Mouse (Mus musculus): Measurements from ENCODE around the gene Axdnd1.
A peak's percentile ranks its signal among the peaks of the same experiment; 100 is the strongest.

The Axdnd1 gene

DNA sequence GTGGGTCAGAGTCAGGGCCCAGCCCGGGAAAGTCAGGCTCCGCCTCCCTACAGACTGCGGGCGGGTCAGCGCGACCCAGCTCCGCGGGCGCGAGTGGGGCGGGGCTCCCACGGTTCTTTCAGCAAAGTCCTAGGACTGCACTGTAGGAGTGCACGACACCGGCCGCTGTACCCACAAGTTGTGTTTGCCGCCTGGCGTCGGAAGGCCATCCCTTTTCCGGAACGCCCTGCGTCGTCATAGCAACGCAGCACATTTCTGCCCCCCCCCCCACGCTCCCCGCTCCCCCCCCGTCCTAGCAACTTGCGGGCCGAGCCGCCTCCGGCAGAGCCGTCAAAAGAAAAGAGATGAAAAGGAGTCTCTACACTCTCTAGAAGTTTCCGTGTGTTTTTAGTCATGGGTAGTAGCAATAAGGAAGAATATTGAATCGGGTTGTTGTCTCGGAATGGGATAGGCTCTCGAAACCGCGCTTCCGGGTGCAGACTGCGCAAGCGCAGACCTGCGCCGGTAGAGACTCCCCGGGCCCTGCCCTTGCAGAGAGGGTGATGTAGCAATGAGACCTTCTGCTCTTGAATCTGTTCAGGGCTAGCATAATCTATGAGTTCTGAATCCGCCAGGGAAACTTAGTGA, at the start of gene Axdnd1:
Axdnd1 (minus strand) TSS at position 489 of the 627 bp plus-strand sequence.
- DNase-seq (ENCODE audit: low spot score): peak; percentile 92

DNA sequence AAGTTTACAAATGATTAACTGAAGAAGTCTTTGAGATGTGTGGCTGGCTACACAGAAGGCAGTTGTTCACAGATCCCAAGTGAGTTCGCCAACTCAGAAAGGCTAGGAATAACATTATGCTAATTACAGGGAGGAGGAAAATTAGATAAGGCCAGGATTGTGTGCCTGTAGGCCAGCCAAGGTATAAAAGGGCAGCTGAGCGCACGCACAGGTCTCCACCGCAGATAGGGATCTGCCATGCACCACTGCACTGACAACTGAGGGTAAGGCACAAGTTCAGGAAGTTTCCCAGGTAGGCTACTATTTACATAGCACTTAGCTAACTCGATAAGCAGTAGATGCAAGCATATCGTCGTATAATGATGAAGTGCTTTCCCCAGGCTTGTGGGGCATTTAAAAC, 49.6 kb upstream of the Axdnd1 start:
- no peak for DNase-seq (ENCODE audit: low spot score)

DNA sequence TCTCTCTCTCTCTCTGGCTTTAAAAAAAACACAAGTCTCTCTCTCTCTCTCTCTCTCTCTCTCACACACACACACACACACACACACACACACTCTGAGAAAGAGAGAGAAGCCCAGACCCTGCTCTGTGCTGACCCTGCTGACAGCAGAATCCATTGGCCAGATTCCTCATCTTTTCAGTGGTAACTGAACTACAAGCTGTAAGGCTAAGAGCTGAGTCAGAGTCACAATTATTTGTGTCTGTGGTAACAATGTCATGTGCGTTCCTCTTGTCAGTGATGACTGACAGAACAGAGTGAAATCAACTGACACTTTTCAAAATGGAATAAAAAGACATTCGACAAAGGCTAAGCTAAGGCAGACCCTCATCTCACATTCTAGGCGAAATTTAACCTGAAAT, 47.6 kb upstream of the Axdnd1 start:
- DNase-seq (ENCODE audit: low spot score): no peak

DNA sequence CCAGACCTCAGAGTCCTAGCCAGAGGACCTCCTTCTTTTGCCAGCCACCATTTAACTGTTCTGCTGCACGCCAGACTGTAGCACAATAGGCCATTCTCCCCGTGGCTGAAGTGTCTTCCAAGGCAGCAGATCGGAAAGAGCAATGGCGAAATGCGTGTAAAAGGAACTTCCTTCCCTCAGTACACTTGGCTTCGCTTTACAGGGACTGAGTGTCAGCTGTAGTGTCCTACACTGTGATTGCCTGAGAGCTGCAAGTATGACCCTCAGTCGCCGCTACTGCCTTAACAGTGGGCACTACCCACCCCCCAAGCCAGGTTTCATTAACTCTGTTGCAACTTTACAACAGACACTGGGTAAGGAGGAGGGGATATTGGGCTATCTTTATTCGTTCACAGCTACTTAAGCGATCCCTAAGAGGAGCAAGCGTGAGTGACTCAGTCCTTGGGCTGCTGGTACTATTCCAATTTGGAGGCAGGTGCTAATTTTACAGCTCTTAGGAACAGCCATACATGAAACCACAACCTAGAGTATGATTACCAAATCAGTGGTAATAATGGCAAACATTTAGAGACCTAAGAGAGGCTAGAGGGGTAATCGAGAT, 46.8 kb upstream of the Axdnd1 start:
- DNase-seq (ENCODE audit: low spot score): no peak

DNA sequence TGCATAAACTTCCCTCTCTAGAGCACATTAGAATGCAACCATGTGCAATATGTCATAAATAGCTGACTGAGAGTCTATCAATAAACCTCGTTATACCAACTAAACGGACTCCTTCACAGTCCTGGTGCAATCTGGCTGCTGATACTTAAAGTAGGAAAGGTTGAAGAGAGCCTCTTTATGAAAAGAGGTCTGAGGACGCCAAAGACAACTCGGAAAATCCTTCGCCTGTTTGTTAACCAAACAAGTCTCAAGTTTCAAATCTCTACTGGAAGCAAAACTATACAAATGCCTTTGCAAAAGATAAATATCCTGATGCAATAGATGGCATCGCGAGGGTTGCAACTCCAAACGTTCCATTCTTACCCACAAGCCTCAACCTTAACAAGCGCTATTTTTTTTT, 44.0 kb upstream of the Axdnd1 start:
- DNase-seq (ENCODE audit: low spot score): no peak

DNA sequence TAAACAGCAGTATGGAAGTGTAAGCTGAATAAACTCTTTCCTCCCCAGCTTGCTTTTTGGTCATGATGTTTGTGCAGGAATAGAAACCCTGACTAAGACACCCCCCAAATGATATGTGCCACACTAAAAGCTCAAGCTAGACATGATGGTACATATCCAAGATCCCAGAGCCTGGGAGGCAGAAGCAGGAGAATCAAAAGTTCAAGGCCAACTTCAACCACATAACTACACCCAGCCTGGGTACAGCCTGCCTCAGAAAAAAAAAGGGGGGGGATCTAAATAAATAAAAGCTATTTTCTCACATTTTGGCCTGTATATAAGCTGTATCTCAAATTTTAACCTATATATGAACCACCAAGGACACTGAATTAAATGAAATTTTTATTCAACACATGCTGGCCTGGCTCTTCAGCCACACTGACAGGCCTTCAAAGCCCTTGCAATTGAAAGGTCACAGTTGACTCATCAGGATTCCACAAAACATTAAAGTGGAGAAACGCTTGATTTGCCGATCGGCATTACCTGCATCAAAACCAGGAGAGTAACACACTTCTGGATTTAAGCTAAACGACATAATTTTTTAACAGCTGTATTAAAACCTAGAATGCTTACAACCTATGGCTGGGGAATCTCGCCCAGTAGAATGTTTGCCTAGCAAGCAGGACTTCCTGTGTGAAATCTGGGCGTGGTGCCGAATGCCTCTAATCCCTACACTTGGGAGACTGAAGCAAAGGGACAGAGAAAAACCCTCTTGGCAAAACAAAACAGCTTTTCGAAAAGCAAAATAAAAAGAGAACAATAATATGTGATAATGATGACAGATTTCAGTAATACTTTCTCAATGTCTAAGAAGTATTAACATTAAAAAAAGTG, 43.3 kb upstream of the Axdnd1 start:
- no peak for DNase-seq (ENCODE audit: low spot score)

GRCm38 (mm10) chr1:156462273-156462991, 41.5 kb upstream of the Axdnd1 start:
- no peak for DNase-seq (ENCODE audit: low spot score)

- no peak for DNase-seq (ENCODE audit: low spot score)
Observed at GRCm38 (mm10) chr1:156461036-156461435, 40.1 kb upstream of the Axdnd1 start.

DNA sequence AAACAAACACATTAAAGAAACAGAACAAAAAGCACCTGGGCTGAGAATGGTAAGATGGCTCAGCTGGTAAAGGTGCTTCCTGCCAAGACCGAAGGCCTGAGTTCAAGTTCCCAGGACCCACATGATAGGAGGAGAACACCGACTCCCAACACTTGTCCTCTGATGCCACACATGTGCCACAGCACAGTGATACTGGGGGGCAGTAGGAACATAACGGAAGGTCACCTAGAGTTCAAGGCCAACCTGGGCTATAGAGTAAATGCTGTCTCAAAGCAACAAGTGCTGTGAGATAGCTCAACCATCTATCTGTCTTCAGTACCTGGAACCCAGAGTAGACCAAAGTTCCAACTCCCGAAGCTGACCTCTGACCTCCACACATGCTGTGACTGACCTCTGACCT, 39.3 kb upstream of the Axdnd1 start:
- DNase-seq (ENCODE audit: low spot score): no peak

- DNase-seq (ENCODE audit: low spot score): peak; percentile 38
Observed at GRCm38 (mm10) chr1:156459690-156460089, 38.7 kb upstream of the Axdnd1 start.

DNA sequence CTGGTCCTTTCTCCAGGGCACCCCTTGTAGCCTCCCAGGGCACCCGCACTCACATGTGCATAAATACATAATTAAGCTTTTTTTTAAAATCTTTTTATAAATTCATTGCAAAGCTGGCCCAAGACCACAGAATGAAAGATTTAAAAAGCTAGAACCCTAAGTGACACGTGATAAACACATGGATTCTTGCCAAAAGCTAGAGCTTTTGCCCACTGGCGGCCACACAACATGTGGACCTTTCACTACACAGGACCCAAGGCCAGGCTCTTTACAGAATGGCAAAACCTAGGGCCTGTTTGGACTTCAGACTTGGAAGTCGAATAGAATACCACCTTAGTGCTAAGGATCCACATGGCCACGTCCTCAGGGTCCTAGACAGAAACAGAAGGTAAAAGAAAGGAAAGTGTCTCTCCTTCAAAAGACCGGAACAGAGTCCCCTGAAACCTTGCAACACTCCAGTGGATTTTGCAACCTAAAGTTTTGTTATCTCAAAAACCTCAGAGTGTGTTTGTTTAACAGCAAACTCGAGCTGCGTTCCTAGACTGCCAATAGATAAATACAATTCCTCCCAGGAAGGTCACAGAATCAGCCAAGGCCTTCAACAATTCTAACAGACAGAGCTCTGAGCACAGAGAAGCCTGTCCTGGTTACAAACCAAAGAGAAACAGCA, 37.6 kb upstream of the Axdnd1 start:
- no peak for DNase-seq (ENCODE audit: low spot score)

- DNase-seq (ENCODE audit: low spot score): no peak
Observed at GRCm38 (mm10) chr1:156455005-156455758, 34.2 kb upstream of the Axdnd1 start.

GRCm38 (mm10) chr1:156454384-156454783, 33.4 kb upstream of the Axdnd1 start:
- DNase-seq (ENCODE audit: low spot score): no peak

DNA sequence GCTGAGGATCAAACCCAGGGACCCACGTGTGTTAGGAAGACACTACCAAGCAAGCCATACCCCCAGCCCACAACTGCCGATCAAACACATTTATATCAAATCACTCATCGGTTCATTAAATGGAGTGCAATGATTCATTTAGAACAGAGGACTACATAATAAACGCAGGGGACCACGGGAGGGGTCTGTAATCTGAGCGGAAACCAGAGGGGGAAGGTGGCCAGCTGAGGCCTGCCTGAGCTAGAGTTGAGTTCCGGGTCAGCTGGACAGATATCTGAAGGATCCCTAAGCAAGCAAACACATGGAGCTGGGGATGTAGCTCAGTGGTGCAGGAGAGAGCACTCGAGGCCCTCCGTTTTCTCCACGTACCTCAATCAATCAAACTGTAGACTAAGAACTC, 32.9 kb upstream of the Axdnd1 start:
- no peak for DNase-seq (ENCODE audit: low spot score)

DNA sequence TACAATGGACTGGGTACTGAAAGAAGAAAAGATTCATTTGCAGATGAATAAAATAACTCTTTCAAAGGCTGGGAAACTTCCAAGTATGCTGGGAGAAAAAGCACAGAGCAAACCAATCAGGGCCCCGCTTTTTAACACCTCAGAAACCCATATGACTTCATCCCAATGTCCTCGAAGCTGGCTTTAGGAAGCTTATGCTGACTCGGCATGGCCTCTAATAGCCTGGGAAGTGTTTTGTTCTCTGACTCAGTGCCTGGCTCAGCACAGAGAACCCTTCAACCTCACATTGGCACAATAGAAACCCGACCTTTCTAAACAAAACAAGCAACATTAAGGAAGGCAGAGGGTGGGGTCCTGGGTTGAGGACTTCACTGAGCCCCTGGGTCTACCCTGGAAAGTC, 29.5 kb upstream of the Axdnd1 start:
- no peak for DNase-seq (ENCODE audit: low spot score)

DNA sequence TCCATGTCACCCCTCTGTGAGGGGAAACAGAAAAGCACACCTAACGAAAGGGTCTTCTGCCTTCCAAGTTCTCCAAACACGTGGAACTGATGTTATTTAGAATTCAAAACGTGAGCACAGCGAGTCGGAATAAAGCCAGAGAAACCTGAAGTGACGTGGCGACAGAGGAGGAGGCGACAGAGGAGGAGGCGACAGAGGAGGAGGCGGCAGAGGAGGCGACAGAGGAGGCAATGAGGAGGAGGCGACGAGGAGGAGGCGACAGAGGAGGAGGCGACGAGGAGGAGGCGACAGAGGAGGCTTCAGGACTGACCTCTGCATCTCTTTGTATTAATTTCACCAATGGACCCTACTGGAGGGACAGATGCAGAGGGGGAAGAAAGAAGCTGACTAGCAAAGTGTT, 28.7 kb upstream of the Axdnd1 start:
- DNase-seq (ENCODE audit: low spot score): no peak

- no peak for DNase-seq (ENCODE audit: low spot score)
Observed at GRCm38 (mm10) chr1:156449089-156449488, 28.1 kb upstream of the Axdnd1 start.

- DNase-seq (ENCODE audit: low spot score): no peak
Observed at GRCm38 (mm10) chr1:156445049-156445448, 24.1 kb upstream of the Axdnd1 start.

DNA sequence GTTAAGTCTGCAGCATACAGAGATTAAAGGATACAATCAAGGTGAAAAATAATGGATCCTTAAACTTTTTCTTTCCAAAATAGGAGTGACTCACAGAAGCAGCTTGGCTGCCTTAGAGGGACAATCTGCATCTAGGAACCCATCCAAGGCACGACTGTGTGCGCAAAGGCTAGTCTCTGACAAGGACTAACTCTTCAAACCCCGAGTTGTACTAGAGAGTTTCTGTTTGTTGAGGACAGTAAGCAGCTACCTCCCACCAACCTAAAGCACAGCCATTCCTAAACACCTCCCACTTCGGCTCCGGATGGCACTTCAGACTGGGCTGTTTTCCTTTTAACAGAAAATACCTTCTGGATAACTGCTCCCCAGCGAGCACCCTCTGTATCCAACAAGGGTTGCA, 21.8 kb upstream of the Axdnd1 start:
- DNase-seq (ENCODE audit: low spot score): no peak

DNA sequence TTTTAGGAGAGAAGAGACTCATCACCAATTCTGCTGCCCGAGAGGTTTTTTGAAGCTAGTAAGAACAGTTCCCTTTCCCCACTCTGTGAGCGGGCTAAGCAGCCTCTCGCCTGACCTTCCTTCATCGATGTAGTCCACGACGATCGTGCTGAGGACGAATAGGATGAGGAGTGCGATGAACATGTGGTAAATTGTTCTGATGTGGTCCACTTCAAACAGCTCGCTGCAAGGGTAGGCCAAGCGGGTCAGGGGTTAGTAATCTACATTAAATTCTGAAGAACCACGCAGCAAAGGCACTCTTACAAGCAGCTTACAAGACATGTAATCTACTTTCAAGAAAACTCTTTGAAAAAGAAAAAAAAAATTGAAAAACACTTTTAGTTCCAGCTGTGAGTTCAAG, 21.3 kb upstream of the Axdnd1 start:
- DNase-seq (ENCODE audit: low spot score): no peak

DNA sequence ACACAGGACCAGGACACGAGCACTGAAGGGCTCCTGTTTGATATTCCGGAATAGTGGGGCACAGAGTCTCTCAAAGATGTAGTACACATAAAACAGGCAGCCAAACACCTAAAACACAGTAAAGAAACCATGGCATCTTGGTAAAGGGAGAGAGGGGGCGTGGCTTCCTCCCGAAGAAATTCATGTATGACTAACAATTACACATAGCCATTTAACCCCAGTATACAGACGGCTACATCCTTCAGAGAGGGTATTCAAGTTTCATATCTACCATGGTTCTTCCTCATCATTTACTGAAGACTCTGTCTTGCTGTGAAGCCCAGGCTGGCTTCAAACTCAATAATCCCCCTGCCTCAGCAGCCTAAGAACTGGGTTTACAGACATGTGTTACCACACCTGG, 16.8 kb upstream of the Axdnd1 start:
- no peak for DNase-seq (ENCODE audit: low spot score)
